In genomic region chr1:181611118-181611517, GRCm38 (mm10) we compare ENCODE assay signal across 21 mouse cellular contexts. TPM values are rescaled to one million over a fixed set of nuclear protein-coding genes. Genes with fewer than 3 reads are reported as not detected.
DNase-seq lines count a peak whose midpoint lies in the region; ATAC-seq lines count a peak whose summit lies in the region.
"Had no signal": no experiment of that assay in that cellular context is flagged by ENCODE, and none has a peak within 500 bp of the region (broad histone marks: within the 10 kb centered on the region; RNA-seq: fewer than 3 reads in every experiment).

No protein-coding gene starts in this region.

- no peaks in the 10 kb centered on the region for H3K9me3 ChIP-seq in kidney, embryonic 16.5 days (ENCODE audit: low read length)
- H3K9me3 ChIP-seq in kidney, embryonic 14.5 days (ENCODE audit: control insufficient read depth, low read length): no peaks in the 10 kb centered on the region
- H3K9me3 ChIP-seq in neural tube, embryonic 15.5 days (replicated peaks): no peaks in the 10 kb centered on the region
- H3K9me3 ChIP-seq: forebrain, embryonic 10.5 days; liver, embryonic 12.5 days; lung, embryonic 15.5 days; midbrain, embryonic 15.5 days had no signal

- H3K36me3 ChIP-seq in kidney, embryonic 16.5 days (ENCODE audit: insufficient read depth, low read length): no peaks in the 10 kb centered on the region
- no peaks in the 10 kb centered on the region for H3K36me3 ChIP-seq in kidney, embryonic 14.5 days (ENCODE audit: control insufficient read depth, insufficient read depth, low read length)
- H3K36me3 ChIP-seq in neural tube, embryonic 15.5 days: no peaks in the 10 kb centered on the region
- H3K36me3 ChIP-seq: forebrain, embryonic 10.5 days; liver, embryonic 12.5 days; lung, embryonic 15.5 days; midbrain, embryonic 15.5 days had no signal

- H3K4me1 ChIP-seq in kidney, embryonic 16.5 days (ENCODE audit: insufficient read depth, low read length): 0 out of 2 replicates have a peak, but pooled peaks cover 4% of the 10 kb centered on the region
- 0 out of 2 replicates have a peak, but pooled peaks cover 5% of the 10 kb centered on the region for H3K4me1 ChIP-seq in kidney, embryonic 14.5 days (ENCODE audit: control insufficient read depth, insufficient read depth, low read length)
- 0 out of 2 replicates have a peak, but pooled peaks cover 4% of the 10 kb centered on the region for H3K4me1 ChIP-seq in neural tube, embryonic 15.5 days
- H3K4me1 ChIP-seq: forebrain, embryonic 10.5 days; liver, embryonic 12.5 days; midbrain, embryonic 15.5 days had no signal

- H3K4me2 ChIP-seq in kidney, embryonic 16.5 days (replicated peaks; ENCODE audit: low read depth, low read length): no peak overlapping the region
- H3K4me2 ChIP-seq in kidney, embryonic 14.5 days (replicated peaks; ENCODE audit: low read depth, low read length): no peak overlapping the region
- H3K4me2 ChIP-seq in neural tube, embryonic 15.5 days: no peak overlapping the region
- H3K4me2 ChIP-seq: liver, embryonic 12.5 days; lung, embryonic 15.5 days; midbrain, embryonic 15.5 days had no signal

- no peak overlapping the region for H3K9ac ChIP-seq in kidney, embryonic 16.5 days (replicated peaks; ENCODE audit: low read length)
- no peak overlapping the region for H3K9ac ChIP-seq in kidney, embryonic 14.5 days (ENCODE audit: low read depth, low read length)
- no peak overlapping the region for H3K9ac ChIP-seq in neural tube, embryonic 15.5 days (replicated peaks)
- H3K9ac ChIP-seq: liver, embryonic 12.5 days; lung, embryonic 15.5 days; midbrain, embryonic 15.5 days had no signal

- H3K27ac ChIP-seq in kidney, embryonic 16.5 days (ENCODE audit: low read length): peak overlapping the region; percentile 34; the same call in 1 of the 2 replicates
- no peak overlapping the region for H3K27ac ChIP-seq in kidney, embryonic 14.5 days (ENCODE audit: low read depth, low read length)
- H3K27ac ChIP-seq in neural tube, embryonic 15.5 days (replicated peaks): no peak overlapping the region
- H3K27ac ChIP-seq: forebrain, embryonic 10.5 days; layer of hippocampus, adult 2 months; liver, embryonic 12.5 days; lung, embryonic 15.5 days; midbrain, embryonic 15.5 days had no signal

- peak; percentile 22 for DNase-seq in neural tube, embryonic 10.5 days (ENCODE audit: extremely low spot score, low spot score)
- DNase-seq in forelimb bud, embryonic 11.5 days (ENCODE audit: low read depth, low spot score): peak; percentile 70
- DNase-seq in mesoderm, embryonic 11.5 days (ENCODE audit: low read depth, low spot score): peak; percentile 41
- no peak for DNase-seq in MN1 (ENCODE audit: low spot score)
- DNase-seq: B cell, adult 2 months; cerebellum, adult 8-10 months; heart, postnatal 36 days; kidney, adult 8-10 months; layer of hippocampus, postnatal 36 days had no signal

- no peak overlapping the region for H3K4me3 ChIP-seq in kidney, embryonic 16.5 days (ENCODE audit: low read length)
- H3K4me3 ChIP-seq in kidney, embryonic 14.5 days (ENCODE audit: low read length): no peak overlapping the region
- H3K4me3 ChIP-seq in neural tube, embryonic 15.5 days (replicated peaks): no peak overlapping the region
- H3K4me3 ChIP-seq: forebrain, embryonic 10.5 days; layer of hippocampus, adult 2 months; liver, embryonic 12.5 days; lung, embryonic 15.5 days; midbrain, embryonic 15.5 days; myocyte had no signal

- H3K27me3 ChIP-seq in kidney, embryonic 16.5 days (ENCODE audit: insufficient read depth, low read length): no peaks in the 10 kb centered on the region
- no peaks in the 10 kb centered on the region for H3K27me3 ChIP-seq in kidney, embryonic 14.5 days (ENCODE audit: control insufficient read depth, insufficient read depth, low read length)
- no peaks in the 10 kb centered on the region for H3K27me3 ChIP-seq in neural tube, embryonic 15.5 days (replicated peaks)
- H3K27me3 ChIP-seq: liver, embryonic 12.5 days; lung, embryonic 15.5 days; midbrain, embryonic 15.5 days had no signal

- 66% methylated on average over 3 of the region's 3 CpGs for WGBS in kidney, embryonic 16.5 days
- WGBS in kidney, embryonic 14.5 days: 63% methylated on average over 3 of the region's 3 CpGs
- WGBS in neural tube, embryonic 15.5 days: 63% methylated on average over 3 of the region's 3 CpGs

- ATAC-seq in kidney, embryonic 16.5 days (ENCODE audit: low FRiP score, low TSS enrichment): no peak
- no peak for ATAC-seq in kidney, embryonic 14.5 days (ENCODE audit: low FRiP score, low TSS enrichment)
- no peak for ATAC-seq in neural tube, embryonic 15.5 days (ENCODE audit: low FRiP score)
- ATAC-seq in megakaryocyte-erythroid progenitor cell, adult 5-6 weeks (replicated peaks; ENCODE audit: low FRiP score, low TSS enrichment, poor library complexity, severe bottlenecking): no peak
- ATAC-seq: inflammation-experienced regulatory T-cells, adult 6 months; liver, embryonic 12.5 days; midbrain, embryonic 15.5 days had no signal

RNA-seq across cellular contexts. Expression of gene Dnah14, which starts 34.8 kb away (rescaled TPM):
- polyA plus RNA-seq in kidney, embryonic 16.5 days (2015; fragmentation: Nextera tagmentation; extraction: Ambion mirVana): 0.91 and 1.3 TPM in 2 replicates
- 1.8 and 1.9 TPM in 2 replicates for polyA plus RNA-seq in kidney, embryonic 14.5 days (2014; fragmentation: Nextera tagmentation; extraction: Ambion mirVana)
- polyA plus RNA-seq in neural tube, embryonic 15.5 days (2015; fragmentation: Nextera tagmentation; extraction: Ambion mirVana): 0.29 and 0.61 TPM in 2 replicates
- total RNA-seq in megakaryocyte-erythroid progenitor cell, adult 5-6 weeks (2014; fragmentation: Nextera tagmentation): not detected in 2 replicates
- total RNA-seq in megakaryocyte-erythroid progenitor cell, adult 5-6 weeks (2017): 0.84 and 4.8 TPM in 2 replicates
- total RNA-seq: gastrocnemius, adult 8-10 months; heart, postnatal 36 days had no signal
